Comparison of ENCODE assay signal across 20 mouse cellular contexts in genomic region chr13:57311235-57311634, GRCm38 (mm10).
A peak's percentile ranks its signal among the peaks of the same experiment; 100 is the strongest.
DNase-seq lines count a peak whose midpoint lies in the region; ATAC-seq lines count a peak whose summit lies in the region.
"Had no signal": no experiment of that assay in that cellular context is flagged by ENCODE, and none has a peak within 500 bp of the region (broad histone marks: within the 10 kb centered on the region; RNA-seq: fewer than 3 reads in every experiment).

No protein-coding gene starts in this region.

- H3K9ac ChIP-seq in kidney, embryonic 14.5 days (ENCODE audit: low read depth, low read length), result no peak overlapping the region
- H3K9ac ChIP-seq: embryonic facial prominence, embryonic 12.5 days; forebrain, embryonic 15.5 days; hindbrain, embryonic 12.5 days had no signal

- DNase-seq in heart, adult 11 months, result peak; percentile 56
- no peak for DNase-seq in heart, adult 8-10 months (ENCODE audit: low spot score)
- peak; percentile 11 to 43 for DNase-seq in kidney, postnatal 25 days
- DNase-seq in testis, postnatal 10 days (ENCODE audit: low spot score), result peak; percentile 49
- DNase-seq in testis, postnatal 14 days (ENCODE audit: low spot score), result no peak
- DNase-seq in right cerebral cortex, adult 2 months (ENCODE audit: low spot score in 2 of 2), result no peak
- DNase-seq: adrenal gland, postnatal 10 days; B cell, adult 2 months; cerebellum, adult 11 months; cerebellum, adult 8-10 months; cerebellum, postnatal 14 days; gastrocnemius, postnatal 10 days; heart, adult 2 months; heart, postnatal 4 days had no signal

- no peaks in the 10 kb centered on the region for H3K36me3 ChIP-seq in kidney, embryonic 14.5 days (ENCODE audit: control insufficient read depth, insufficient read depth, low read length)
- H3K36me3 ChIP-seq: embryonic facial prominence, embryonic 12.5 days; forebrain, embryonic 15.5 days; hindbrain, embryonic 12.5 days had no signal

- no peaks in the 10 kb centered on the region for H3K9me3 ChIP-seq in kidney, embryonic 14.5 days (ENCODE audit: control insufficient read depth, low read length)
- H3K9me3 ChIP-seq: embryonic facial prominence, embryonic 12.5 days; forebrain, embryonic 15.5 days; hindbrain, embryonic 12.5 days had no signal

- 0 out of 2 replicates have a peak, but pooled peaks cover 4% of the 10 kb centered on the region for H3K4me1 ChIP-seq in kidney, embryonic 14.5 days (ENCODE audit: control insufficient read depth, insufficient read depth, low read length)

- H3K27ac ChIP-seq in kidney, embryonic 14.5 days (ENCODE audit: low read depth, low read length), result no peak overlapping the region
- H3K27ac ChIP-seq: embryonic facial prominence, embryonic 12.5 days; forebrain, embryonic 15.5 days; heart, adult 2 months; hindbrain, embryonic 12.5 days had no signal

- no peaks in the 10 kb centered on the region for H3K27me3 ChIP-seq in kidney, embryonic 14.5 days (ENCODE audit: control insufficient read depth, insufficient read depth, low read length)
- H3K27me3 ChIP-seq: embryonic facial prominence, embryonic 12.5 days; forebrain, embryonic 15.5 days; hindbrain, embryonic 12.5 days had no signal

- H3K4me3 ChIP-seq in kidney, embryonic 14.5 days (ENCODE audit: low read length), result no peak overlapping the region
- H3K4me3 ChIP-seq: embryonic facial prominence, embryonic 12.5 days; forebrain, embryonic 15.5 days; heart, adult 2 months; hindbrain, embryonic 12.5 days had no signal

- 60% methylated on average over 2 of the region's 2 CpGs for WGBS in kidney, embryonic 14.5 days

- H3K4me2 ChIP-seq in kidney, embryonic 14.5 days (replicated peaks; ENCODE audit: low read depth, low read length), result no peak overlapping the region
- H3K4me2 ChIP-seq: embryonic facial prominence, embryonic 12.5 days; forebrain, embryonic 15.5 days; hindbrain, embryonic 12.5 days had no signal

- ATAC-seq in kidney, embryonic 14.5 days (ENCODE audit: low FRiP score, low TSS enrichment), result no peak
- ATAC-seq: CD4-positive, CD25-positive, alpha-beta regulatory T cell, adult 4 months; forebrain, embryonic 15.5 days; hindbrain, embryonic 16.5 days had no signal

Comparison
In these comparisons a context has a peak if more than half of its experiments do, and no peak if none do; other contexts are left out.
1. DNase-seq: peak in heart, adult 11 months (single experiment), kidney, postnatal 25 days (2 of 2) and testis, postnatal 10 days (single experiment); none in heart, adult 8-10 months (single experiment), testis, postnatal 14 days (single experiment) and right cerebral cortex, adult 2 months (0 of 2).